Mouse (Mus musculus) midbrain, postnatal 0 days (tissue): ENCODE results near the gene Cdc26. TPM values are rescaled to one million over a fixed set of nuclear protein-coding genes. Genes with fewer than 3 reads are reported as not detected.

Source experiments
- ATAC-seq: fragments of 200-750 bp; cut with Nextera tagmentation; 2 replicates; pipeline ENCODE4 v1.8.0; 2017; ENCODE audit warnings: moderate number of reproducible peaks, mild to moderate bottlenecking, moderate TSS enrichment, moderate library complexity; ENCODE audit not compliant: low FRiP score
- DNase-seq: peaks from one replicate; pipeline ENCODE4 v3.0.0-alpha.2; 2015; ENCODE audit warnings: low spot score
- H3K27ac ChIP-seq: fragments of 300-500 bp; sonication (generic); 2 replicates; pipeline ENCODE4 v1.5.1; 2014; ENCODE audit warnings: low read depth, mild to moderate bottlenecking, low read length, mixed read lengths
- H3K27me3 ChIP-seq: fragments of 300-500 bp; sonication (generic); 2 replicates; pipeline ENCODE4 v1.6.1; 2014; ENCODE audit warnings: low read length, control low read depth, mixed read lengths; ENCODE audit not compliant: insufficient read depth
- H3K36me3 ChIP-seq: fragments of 300-500 bp; sonication (generic); 2 replicates; pipeline ENCODE4 v1.6.1; 2014; ENCODE audit warnings: low read length, control low read depth, mixed read lengths; ENCODE audit not compliant: insufficient read depth
- H3K4me1 ChIP-seq: fragments of 300-500 bp; sonication (generic); 2 replicates; pipeline ENCODE4 v1.6.1; 2014; ENCODE audit warnings: mild to moderate bottlenecking, control low read depth, antibody characterized with exemption, low read length, mixed read lengths; ENCODE audit not compliant: insufficient read depth
- H3K4me2 ChIP-seq: fragments of 300-500 bp; sonication (generic); 2 replicates; pipeline ENCODE4 v1.6.1; 2014; ENCODE audit warnings: low read depth, mild to moderate bottlenecking, low read length, mixed read lengths; ENCODE audit not compliant: poor library complexity, severe bottlenecking
- H3K4me3 ChIP-seq: fragments of 300-500 bp; sonication (generic); 2 replicates; pipeline ENCODE4 v1.5.1; 2014; ENCODE audit warnings: low read depth, mild to moderate bottlenecking, low read length, moderate library complexity
- H3K9ac ChIP-seq: fragments of 300-500 bp; sonication (generic); replicated peaks from 2 replicates; pipeline ENCODE4 v1.6.1; 2014; ENCODE audit warnings: mild to moderate bottlenecking, low read length, moderate library complexity, mixed read lengths; ENCODE audit not compliant: poor library complexity, severe bottlenecking
- H3K9me3 ChIP-seq: fragments of 300-500 bp; sonication (generic); 2 replicates; pipeline ENCODE4 v1.6.1; 2016; ENCODE audit warnings: low read length, control low read depth
- CTCF ChIP-seq: IDR thresholded peaks from 2 replicates; pipeline ENCODE4 v1.5.1; 2016; ENCODE audit warnings: antibody characterized with exemption, mild to moderate bottlenecking
- WGBS: fragments of 180-500 bp; shearing (Covaris S2); extraction: QIAGEN DNeasy Blood & Tissue Kit; methylation state at CpG from one replicate; pipeline ENCODE4 v1.1.7; 2014; 5-methylcytosine and 5-hydroxymethylcytosine counted together
- polyA plus RNA-seq: library from polyadenylated mRNA; unstranded; fragments of >200 nt; fragmentation: Nextera tagmentation; extraction: Ambion mirVana; gene quantifications from 2 replicates; pipeline ENCODE4 v1.2.1, GENCODE M21; 2015
- total RNA-seq: library from RNA; depleted of rRNA; stranded (reverse); fragments of >200 nt; gene quantifications from 2 replicates; pipeline ENCODE4 v1.2.3, GENCODE M21; 2014

The Cdc26 gene
- total and polyA plus RNA-seq, 2 experiments from 2014 or later: 41.2 to 73.4 TPM

GRCm38 (mm10) chr4:62383207-62383606 lies 25.2 kb downstream of the Cdc26 start:
- Histone ChIP-seq H3K9me3 (no peaks in the 10 kb centered on the region), H3K4me1 (no peaks in the 10 kb centered on the region), H3K27ac (no peak overlapping the region), H3K4me2 (no peak overlapping the region), H3K4me3 (no peak overlapping the region), H3K9ac (no peak overlapping the region), H3K27me3 (no peaks in the 10 kb centered on the region), H3K36me3 (peaks cover 3% of the 10 kb centered on the region; the same call in 1 of the 2 replicates)
- ATAC-seq (no peak), DNase-seq (no peak)
- TF ChIP-seq CTCF: no peak
- 95% methylated on average over 6 of the region's 6 CpGs for WGBS

DNA sequence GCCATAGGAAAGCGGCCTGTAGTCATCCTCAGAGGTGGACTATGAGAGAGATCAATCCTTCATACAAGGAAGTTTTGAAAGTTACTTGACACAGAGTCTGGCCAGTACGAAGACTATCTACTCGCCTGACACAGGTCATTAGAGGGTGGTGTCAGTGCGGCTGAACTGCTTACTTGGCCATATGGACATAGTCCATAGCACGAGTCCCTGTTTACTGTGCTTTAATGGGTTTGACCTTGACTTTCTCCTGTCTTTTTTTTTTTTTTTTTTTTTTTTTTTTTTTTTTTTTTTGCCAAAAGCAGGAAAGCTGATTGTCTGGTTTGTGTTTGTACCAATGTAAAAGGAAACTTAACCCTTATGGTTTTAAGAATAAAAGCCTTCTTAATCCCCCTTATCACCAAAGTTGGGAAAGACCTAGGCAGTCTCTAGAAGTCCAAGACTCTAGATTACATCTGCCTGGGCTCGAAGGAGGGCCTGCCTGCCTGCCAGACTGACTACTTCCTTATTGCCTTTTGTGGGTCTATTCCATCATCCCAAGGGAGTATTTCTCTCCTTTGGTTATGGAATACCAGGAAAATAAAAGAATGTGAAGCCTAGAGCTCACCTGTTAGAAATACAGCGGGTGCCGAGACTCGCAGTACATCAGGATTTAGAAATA lies 28.6 kb downstream of the Cdc26 start:
- no peak for ATAC-seq
- Histone ChIP-seq H3K27ac (no peak overlapping the region), H3K4me3 (no peak overlapping the region), H3K27me3 (no peaks in the 10 kb centered on the region), H3K4me1 (no peaks in the 10 kb centered on the region), H3K9ac (no peak overlapping the region), H3K9me3 (no peaks in the 10 kb centered on the region), H3K36me3 (no peaks in the 10 kb centered on the region), H3K4me2 (no peak overlapping the region)
- no peak for TF ChIP-seq CTCF
- DNase-seq: no peak
- 94% methylated on average over 9 of the region's 9 CpGs for WGBS

DNA sequence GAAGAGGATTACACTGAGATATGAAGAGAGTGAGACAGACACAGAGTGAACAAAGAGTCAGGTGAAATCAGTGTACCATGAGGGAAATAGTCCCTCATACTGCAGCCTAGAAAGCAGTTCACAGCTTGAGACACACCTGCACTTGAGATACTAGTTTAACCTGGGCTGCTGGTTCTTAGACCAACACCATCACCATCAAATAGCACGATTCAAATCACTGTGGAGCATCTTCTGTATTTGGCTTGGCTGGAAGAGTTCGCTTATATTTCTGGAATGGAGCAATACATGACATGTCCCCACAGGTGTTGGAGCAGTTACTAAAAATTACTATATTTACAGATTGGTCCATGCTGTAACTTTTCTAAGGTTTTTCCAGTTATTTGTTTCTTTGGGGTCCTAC lies 32.3 kb downstream of the Cdc26 start:
- WGBS: 96% methylated on average over 2 of the region's 2 CpGs
- Histone ChIP-seq H3K9me3 (no peaks in the 10 kb centered on the region), H3K4me2 (no peak overlapping the region), H3K36me3 (no peaks in the 10 kb centered on the region), H3K4me1 (no peaks in the 10 kb centered on the region), H3K27ac (no peak overlapping the region), H3K9ac (no peak overlapping the region), H3K27me3 (no peaks in the 10 kb centered on the region), H3K4me3 (no peak overlapping the region)
- DNase-seq (no peak), ATAC-seq (no peak)
- no peak for TF ChIP-seq CTCF

GRCm38 (mm10) chr4:62374342-62374741 lies 34.1 kb downstream of the Cdc26 start:
- TF ChIP-seq CTCF: no peak

DNA sequence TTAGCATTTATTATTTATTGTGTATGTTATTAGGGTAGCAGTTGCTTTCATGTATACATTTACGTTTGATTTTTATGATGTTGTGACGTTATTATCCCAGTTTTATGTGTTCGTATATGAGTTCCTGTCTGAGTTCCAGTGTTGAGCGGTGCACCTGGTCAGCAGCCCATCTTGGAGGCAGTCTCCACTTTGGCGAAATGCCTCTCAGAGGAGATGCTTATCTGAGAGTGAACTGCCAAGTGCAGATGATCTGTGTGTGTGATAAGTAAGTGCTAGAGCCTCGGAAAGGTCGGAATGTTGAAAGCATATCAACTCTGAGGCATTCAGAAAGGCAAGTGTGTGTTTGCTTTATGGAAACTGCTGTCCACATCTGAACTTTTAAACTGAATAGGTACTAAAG lies 34.8 kb downstream of the Cdc26 start:
- Histone ChIP-seq H3K4me2 (no peak overlapping the region), H3K4me3 (no peak overlapping the region), H3K27me3 (no peaks in the 10 kb centered on the region), H3K4me1 (no peaks in the 10 kb centered on the region), H3K27ac (no peak overlapping the region), H3K9me3 (no peaks in the 10 kb centered on the region), H3K36me3 (no peaks in the 10 kb centered on the region), H3K9ac (no peak overlapping the region)
- 88% methylated on average over 7 of the region's 7 CpGs for WGBS
- DNase-seq: no peak
- TF ChIP-seq CTCF: no peak
- no peak for ATAC-seq

More at GRCm38 (mm10) chr4:62374342-62374741, 34.1 kb downstream of the Cdc26 start:
- no peak overlapping the region for H3K4me3 ChIP-seq
- no peak overlapping the region for H3K4me2 ChIP-seq
- ATAC-seq (no peak), DNase-seq (no peak)
- H3K27ac ChIP-seq: no peak overlapping the region
- no peak overlapping the region for H3K9ac ChIP-seq
- WGBS: 77% methylated on average over 4 of the region's 4 CpGs
- no peaks in the 10 kb centered on the region for H3K4me1 ChIP-seq
- H3K36me3 ChIP-seq: no peaks in the 10 kb centered on the region
- no peaks in the 10 kb centered on the region for H3K27me3 ChIP-seq
- no peaks in the 10 kb centered on the region for H3K9me3 ChIP-seq

GRCm38 (mm10) chr4:62372818-62373520 lies 35.5 kb downstream of the Cdc26 start:
- Histone ChIP-seq H3K9me3 (no peaks in the 10 kb centered on the region), H3K4me2 (no peak overlapping the region), H3K9ac (no peak overlapping the region), H3K27ac (no peak overlapping the region), H3K4me1 (no peaks in the 10 kb centered on the region), H3K27me3 (no peaks in the 10 kb centered on the region), H3K36me3 (no peaks in the 10 kb centered on the region), H3K4me3 (no peak overlapping the region)
- 84% methylated on average over 9 of the region's 9 CpGs for WGBS
- DNase-seq: no peak
- ATAC-seq: no peak
- no peak for TF ChIP-seq CTCF
